Mouse (Mus musculus) megakaryocyte, embryonic 14.5 days (primary cell): ENCODE measurements around the gene Nkx2-9. TPM values are rescaled to one million over a fixed set of nuclear protein-coding genes. Genes with fewer than 3 reads are reported as not detected.

ENCODE experiments used
- H3K27me3 ChIP-seq: replicated peaks from 2 replicates; pipeline ENCODE3; 2012; ENCODE audit warnings: inconsistent platforms
- H3K36me3 ChIP-seq: replicated peaks from 2 replicates; pipeline ENCODE3; 2012; ENCODE audit warnings: low read length, inconsistent platforms, mixed read lengths
- H3K4me1 ChIP-seq: 2 replicates; pipeline ENCODE4 v1.6.1; 2012; ENCODE audit warnings: inconsistent platforms
- H3K4me3 ChIP-seq: replicated peaks from 2 replicates; pipeline ENCODE3; 2012; ENCODE audit warnings: moderate library complexity, mild to moderate bottlenecking, inconsistent platforms
- H3K9me3 ChIP-seq: 2 replicates; pipeline ENCODE4 v1.6.1; 2012; ENCODE audit warnings: inconsistent platforms
- FLI1 ChIP-seq: IDR thresholded peaks from 2 replicates; pipeline ENCODE4 v1.6.1; 2012; ENCODE audit warnings: low read length, inconsistent platforms, mixed read lengths
- GATA1 ChIP-seq: IDR thresholded peaks from 3 replicates; pipeline ENCODE4 v1.6.1; 2012; ENCODE audit warnings: mixed read lengths, low read length, inconsistent platforms, borderline replicate concordance
- polyA plus RNA-seq: library from polyadenylated mRNA; stranded (reverse); fragments of >175 nt; gene quantifications from 2 replicates; pipeline ENCODE4 v1.2.3, GENCODE M21; 2012; ENCODE audit warnings: low replicate concordance; ENCODE audit not compliant: insufficient read depth

Nkx2-9 gene
- not detected in 2 replicates for polyA plus RNA-seq

GRCm38 (mm10) chr12:56612761-56613437, at the start of gene Nkx2-9:
TSS of gene Nkx2-9 (minus strand) at chr12:56613284.
- Histone ChIP-seq H3K9me3 (peaks cover 12% of the 10 kb centered on the region; the same call in 1 of the 2 replicates), H3K4me1 (peaks cover 14% of the 10 kb centered on the region; the same call in 1 of the 2 replicates), H3K4me3 (no peak within 1 kb of the TSS), H3K27me3 (peaks cover 67% of the 10 kb centered on the region), H3K36me3 (no peaks in the 10 kb centered on the region)
- TF ChIP-seq GATA1 = no peak
- no peak for TF ChIP-seq FLI1

GRCm38 (mm10) chr12:56637181-56637566, 24.1 kb upstream of the Nkx2-9 start:
- H3K4me3 ChIP-seq = no peak overlapping the region
- TF ChIP-seq FLI1 (no peak), GATA1 (no peak)
- H3K4me1 ChIP-seq = no peaks in the 10 kb centered on the region
- peaks cover 3% of the 10 kb centered on the region for H3K27me3 ChIP-seq
- H3K36me3 ChIP-seq = no peaks in the 10 kb centered on the region
- no peaks in the 10 kb centered on the region for H3K9me3 ChIP-seq

GRCm38 (mm10) chr12:56636534-56637180, 23.6 kb upstream of the Nkx2-9 start:
- Histone ChIP-seq H3K4me3 (no peak overlapping the region), H3K9me3 (no peaks in the 10 kb centered on the region), H3K27me3 (peaks cover 3% of the 10 kb centered on the region)

GRCm38 (mm10) chr12:56616088-56616487, 3.0 kb upstream of the Nkx2-9 start:
- Histone ChIP-seq H3K27me3 (peaks cover 53% of the 10 kb centered on the region), H3K4me3 (no peak overlapping the region), H3K36me3 (no peaks in the 10 kb centered on the region), H3K9me3 (peaks cover 12% of the 10 kb centered on the region; the same call in 1 of the 2 replicates), H3K4me1 (peaks cover 14% of the 10 kb centered on the region; the same call in 1 of the 2 replicates)
- TF ChIP-seq GATA1 (no peak), FLI1 (no peak)

More at GRCm38 (mm10) chr12:56636534-56637180, 23.6 kb upstream of the Nkx2-9 start:
- no peaks in the 10 kb centered on the region for H3K36me3 ChIP-seq
- H3K4me1 ChIP-seq = no peaks in the 10 kb centered on the region
- TF ChIP-seq GATA1 (no peak), FLI1 (no peak)

- Histone ChIP-seq H3K36me3 (no peaks in the 10 kb centered on the region), H3K4me3 (no peak overlapping the region), H3K4me1 (peaks cover 14% of the 10 kb centered on the region; the same call in 1 of the 2 replicates), H3K9me3 (peaks cover 12% of the 10 kb centered on the region; the same call in 1 of the 2 replicates), H3K27me3 (peaks cover 60% of the 10 kb centered on the region)
- TF ChIP-seq FLI1 (no peak), GATA1 (no peak)
Measured at GRCm38 (mm10) chr12:56615391-56615790, 2.3 kb upstream of the Nkx2-9 start.

GRCm38 (mm10) chr12:56614513-56614912, 1.4 kb upstream of the Nkx2-9 start:
- Histone ChIP-seq H3K4me3 (no peak overlapping the region), H3K9me3 (peaks cover 12% of the 10 kb centered on the region; the same call in 1 of the 2 replicates), H3K36me3 (no peaks in the 10 kb centered on the region), H3K4me1 (peaks cover 14% of the 10 kb centered on the region; the same call in 1 of the 2 replicates), H3K27me3 (peaks cover 66% of the 10 kb centered on the region)
- TF ChIP-seq GATA1 = no peak
- no peak for TF ChIP-seq FLI1

- TF ChIP-seq FLI1 = no peak
- TF ChIP-seq GATA1 = no peak
- Histone ChIP-seq H3K27me3 (peaks cover 67% of the 10 kb centered on the region), H3K9me3 (peaks cover 12% of the 10 kb centered on the region; the same call in 1 of the 2 replicates), H3K36me3 (no peaks in the 10 kb centered on the region), H3K4me1 (peaks cover 14% of the 10 kb centered on the region; the same call in 1 of the 2 replicates), H3K4me3 (no peak overlapping the region)
Measured at GRCm38 (mm10) chr12:56613916-56614510, 929 bp upstream of the Nkx2-9 start.

GRCm38 (mm10) chr12:56613438-56613830, 350 bp upstream of the Nkx2-9 start:
- Histone ChIP-seq H3K27me3 (peaks cover 67% of the 10 kb centered on the region), H3K4me3 (no peak overlapping the region), H3K4me1 (peaks cover 14% of the 10 kb centered on the region; the same call in 1 of the 2 replicates), H3K36me3 (no peaks in the 10 kb centered on the region), H3K9me3 (peaks cover 12% of the 10 kb centered on the region; the same call in 1 of the 2 replicates)
- TF ChIP-seq GATA1 (no peak), FLI1 (no peak)

- H3K4me1 ChIP-seq = peaks cover 14% of the 10 kb centered on the region; the same call in 1 of the 2 replicates
- peaks cover 66% of the 10 kb centered on the region for H3K27me3 ChIP-seq
- no peak overlapping the region for H3K4me3 ChIP-seq
- H3K9me3 ChIP-seq = peaks cover 12% of the 10 kb centered on the region; the same call in 1 of the 2 replicates
- TF ChIP-seq FLI1 (no peak), GATA1 (no peak)
- H3K36me3 ChIP-seq = no peaks in the 10 kb centered on the region
Measured at GRCm38 (mm10) chr12:56612349-56612735, 742 bp downstream of the Nkx2-9 start.
